Mouse (Mus musculus): ENCODE measurements around the gene Fry. TPM values are rescaled to one million over a fixed set of nuclear protein-coding genes. Genes with fewer than 3 reads are reported as not detected.

Fry gene
- polyA plus RNA-seq, 1 experiment, result 10.1 TPM

DNA sequence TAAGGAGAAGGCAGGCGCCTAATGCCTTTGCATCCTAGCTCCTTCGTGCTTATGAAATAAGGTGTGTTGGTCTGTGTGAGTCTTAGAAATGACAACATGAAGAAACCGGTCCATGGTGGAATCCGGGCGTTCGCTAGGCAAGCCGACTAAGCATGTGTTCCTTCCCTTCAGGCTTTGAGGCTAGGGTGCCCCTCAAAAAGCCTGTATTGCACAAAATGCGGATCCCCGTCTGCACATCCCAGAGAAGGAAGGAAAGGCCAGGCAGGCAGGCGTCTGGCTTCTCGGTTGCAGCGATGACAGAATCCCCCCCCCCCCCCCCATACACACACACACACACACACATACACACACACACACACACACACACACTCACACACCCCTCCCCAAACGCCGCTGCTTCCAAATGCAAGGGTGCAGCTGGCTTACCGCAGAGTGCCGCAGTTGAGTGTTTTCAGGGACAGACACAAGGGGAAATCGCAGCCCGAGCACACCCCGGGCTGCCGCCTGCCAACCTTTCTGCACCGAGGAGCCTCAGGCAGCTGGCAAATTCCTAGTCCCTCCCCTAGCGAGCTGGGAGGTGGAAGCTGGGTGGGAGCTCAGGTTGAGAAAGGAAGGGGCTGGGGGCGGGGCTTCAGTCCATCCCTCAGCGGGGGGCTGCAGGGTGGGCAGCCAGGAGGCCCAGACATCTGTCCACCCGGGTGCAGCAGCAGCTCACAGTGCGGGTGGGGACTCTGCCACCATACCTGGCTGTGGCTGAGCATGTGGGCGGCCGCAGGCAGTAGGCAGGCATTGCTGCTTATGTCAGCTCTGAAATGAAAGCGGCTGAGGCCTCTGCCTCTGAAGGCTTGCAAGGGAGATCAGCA, 141.0 kb downstream of the Fry start:
- peaks cover 12% of the 10 kb centered on the region for H3K4me1 ChIP-seq (ENCODE audit: control insufficient read depth, insufficient read depth, low read length)
- TF ChIP-seq POLR2A (IDR thresholded peaks at IDR 0.05; ENCODE audit: borderline replicate concordance, low read depth, low read length), result no peak
- 0 out of 2 replicates have a peak, but pooled peaks have one; percentile 19 for TF ChIP-seq CTCF (IDR thresholded peaks at IDR 0.05; ENCODE audit: low read depth, low read length)
- H3K27ac ChIP-seq (ENCODE audit: insufficient read depth, low read depth, low read length), result no peak overlapping the region
- peak overlapping the region; percentile 71 for H3K4me3 ChIP-seq (ENCODE audit: insufficient read depth, low read length)

DNA sequence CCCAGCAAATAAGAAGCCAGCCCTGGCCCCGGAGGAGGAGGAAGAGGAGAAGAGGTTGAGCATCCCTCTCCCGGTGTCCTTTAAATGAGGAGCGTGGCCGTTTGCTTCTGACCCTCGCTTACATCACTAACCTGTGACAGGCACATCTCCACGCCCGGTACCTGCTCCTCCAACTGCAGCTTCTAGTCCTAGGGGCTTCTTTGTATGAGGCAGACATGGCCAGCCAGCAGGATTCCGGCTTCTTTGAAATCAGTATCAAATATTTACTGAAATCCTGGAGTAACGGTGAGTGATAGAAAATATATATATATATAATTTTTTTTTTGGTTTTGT, 141.6 kb downstream of the Fry start:
- Histone ChIP-seq H3K4me1 (ENCODE audit: control insufficient read depth, insufficient read depth, low read length) (peaks cover 12% of the 10 kb centered on the region), H3K4me3 (ENCODE audit: insufficient read depth, low read length) (no peak overlapping the region), H3K27ac (ENCODE audit: insufficient read depth, low read depth, low read length) (no peak overlapping the region)
- no peak for TF ChIP-seq CTCF (IDR thresholded peaks at IDR 0.05; ENCODE audit: low read depth, low read length)
- no peak for TF ChIP-seq POLR2A (IDR thresholded peaks at IDR 0.05; ENCODE audit: borderline replicate concordance, low read depth, low read length)

DNA sequence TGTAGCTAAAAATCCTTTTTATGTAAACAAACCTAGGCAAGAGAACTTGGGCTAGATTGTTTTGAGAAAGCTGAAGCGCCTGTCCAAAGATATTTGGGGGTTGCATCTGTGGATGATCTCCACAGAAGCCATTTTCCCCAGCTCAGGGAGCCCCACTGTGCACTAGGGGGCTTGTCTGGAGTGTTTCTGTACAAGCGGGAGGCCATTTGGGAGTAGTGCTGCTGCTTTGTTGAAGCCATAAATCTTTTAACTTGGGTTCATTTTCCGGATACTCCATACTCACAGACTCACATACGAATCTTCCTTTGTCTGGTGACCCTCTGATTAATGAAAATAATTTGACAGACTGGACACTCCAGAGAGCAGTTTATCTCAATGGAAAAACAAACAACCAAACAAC, 142.9 kb downstream of the Fry start:
- H3K4me1 ChIP-seq (ENCODE audit: control insufficient read depth, insufficient read depth, low read length), result peaks cover 12% of the 10 kb centered on the region
- TF ChIP-seq CTCF (IDR thresholded peaks at IDR 0.05; ENCODE audit: low read depth, low read length) (no peak), POLR2A (IDR thresholded peaks at IDR 0.05; ENCODE audit: borderline replicate concordance, low read depth, low read length) (no peak)
- no peak overlapping the region for H3K4me3 ChIP-seq (ENCODE audit: insufficient read depth, low read length)
- no peak overlapping the region for H3K27ac ChIP-seq (ENCODE audit: insufficient read depth, low read depth, low read length)

DNA sequence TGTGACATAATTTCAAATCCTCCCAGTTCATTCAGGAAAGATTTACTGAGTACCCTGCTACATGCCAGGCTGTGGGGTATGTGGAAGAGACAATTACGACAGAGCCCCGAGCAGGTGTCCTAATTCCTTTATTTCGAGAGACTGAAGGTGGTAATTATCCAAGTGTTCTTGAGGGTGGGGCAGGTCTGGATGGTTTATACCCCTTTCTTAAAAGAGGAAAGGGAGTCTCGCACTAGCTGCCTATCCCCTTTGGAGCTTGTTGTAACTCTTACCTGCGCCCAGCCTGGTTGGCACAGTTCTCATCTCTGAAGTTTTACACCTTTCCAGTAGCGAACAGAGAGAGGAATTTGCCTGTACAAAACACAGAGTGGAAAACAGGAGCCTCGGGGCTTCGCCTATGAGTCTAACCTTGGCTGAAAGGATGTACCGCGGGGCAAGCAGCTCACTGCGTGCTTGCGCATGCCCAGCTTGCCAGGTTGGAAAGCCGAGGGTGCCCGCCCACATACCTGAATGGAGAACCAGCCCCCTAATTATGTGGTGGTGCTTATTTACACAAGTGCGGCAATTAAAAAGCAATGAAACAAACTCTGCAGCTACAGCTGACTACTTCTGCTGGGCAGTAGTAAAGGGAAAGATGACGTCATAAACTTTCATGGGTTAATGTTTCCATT, 143.7 kb downstream of the Fry start:
- no peak overlapping the region for H3K27ac ChIP-seq (ENCODE audit: insufficient read depth, low read depth, low read length)
- TF ChIP-seq POLR2A (IDR thresholded peaks at IDR 0.05; ENCODE audit: borderline replicate concordance, low read depth, low read length) (no peak), CTCF (IDR thresholded peaks at IDR 0.05; ENCODE audit: low read depth, low read length) (no peak)
- H3K4me3 ChIP-seq (ENCODE audit: insufficient read depth, low read length), result no peak overlapping the region
- peaks cover 12% of the 10 kb centered on the region for H3K4me1 ChIP-seq (ENCODE audit: control insufficient read depth, insufficient read depth, low read length)

DNA sequence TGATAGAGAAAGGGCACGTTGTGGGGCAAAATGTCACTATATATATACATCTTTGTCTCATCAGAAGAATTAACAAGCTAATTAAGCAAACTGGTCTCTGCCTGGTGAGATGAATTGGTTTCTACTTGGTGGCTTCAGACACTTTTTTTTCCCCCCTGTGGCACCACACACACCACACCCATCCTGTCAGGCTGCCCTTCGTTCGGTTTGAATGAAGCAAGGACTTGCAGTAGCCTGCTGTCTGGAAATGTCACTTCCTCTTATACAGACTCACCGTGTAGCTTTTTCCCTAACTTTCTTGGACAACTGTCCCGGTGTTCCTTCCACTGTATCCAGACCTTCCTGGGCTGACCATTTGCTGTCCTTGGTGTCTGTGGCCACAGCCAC, 144.3 kb downstream of the Fry start:
- TF ChIP-seq CTCF (IDR thresholded peaks at IDR 0.05; ENCODE audit: low read depth, low read length) (no peak), POLR2A (IDR thresholded peaks at IDR 0.05; ENCODE audit: borderline replicate concordance, low read depth, low read length) (no peak)
- no peak overlapping the region for H3K27ac ChIP-seq (ENCODE audit: insufficient read depth, low read depth, low read length)
- no peak overlapping the region for H3K4me3 ChIP-seq (ENCODE audit: insufficient read depth, low read length)
- H3K4me1 ChIP-seq (ENCODE audit: control insufficient read depth, insufficient read depth, low read length), result peaks cover 12% of the 10 kb centered on the region

DNA sequence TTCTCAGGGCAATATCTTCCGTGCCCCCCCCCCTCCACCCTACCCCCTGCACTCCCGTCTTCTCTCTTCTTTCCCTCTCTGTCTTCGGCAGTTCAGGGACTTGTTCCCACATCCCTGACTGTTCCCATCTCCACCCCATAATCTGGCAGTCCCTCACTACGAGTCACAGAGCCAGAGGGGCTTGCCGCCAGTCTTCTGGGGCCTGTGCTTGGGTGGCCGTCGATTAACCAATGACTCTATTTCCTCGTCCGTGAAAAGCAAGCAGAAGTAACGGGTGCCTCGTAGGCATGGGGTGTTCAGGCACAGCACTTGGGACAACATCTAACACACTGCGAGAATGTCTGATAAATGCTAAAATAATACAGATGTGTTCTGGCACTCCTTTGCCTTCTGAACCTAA, 144.7 kb downstream of the Fry start:
- Histone ChIP-seq H3K27ac (ENCODE audit: insufficient read depth, low read depth, low read length) (no peak overlapping the region), H3K4me3 (ENCODE audit: insufficient read depth, low read length) (no peak overlapping the region), H3K4me1 (ENCODE audit: control insufficient read depth, insufficient read depth, low read length) (peaks cover 12% of the 10 kb centered on the region)
- TF ChIP-seq CTCF (IDR thresholded peaks at IDR 0.05; ENCODE audit: low read depth, low read length), result no peak
- no peak for TF ChIP-seq POLR2A (IDR thresholded peaks at IDR 0.05; ENCODE audit: borderline replicate concordance, low read depth, low read length)

DNA sequence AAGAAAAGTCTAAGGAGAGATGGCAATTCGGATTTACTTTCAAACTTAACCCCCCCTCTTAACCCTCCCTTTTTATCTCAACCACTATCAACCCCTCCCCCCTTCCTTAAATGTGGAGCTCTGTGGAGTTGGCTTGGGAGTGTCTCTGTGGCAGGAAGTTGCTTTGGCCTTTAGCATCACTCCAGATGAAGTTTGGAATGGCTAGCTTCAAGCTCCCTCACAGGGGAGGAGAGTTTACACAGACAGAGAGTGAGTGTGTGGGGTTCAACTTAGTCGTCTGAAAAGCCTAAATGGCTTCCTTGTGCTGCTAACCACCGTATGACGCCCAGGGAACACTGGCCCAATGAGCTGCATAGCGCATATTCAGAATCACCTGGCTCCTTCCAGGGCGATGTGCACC, 145.2 kb downstream of the Fry start:
- TF ChIP-seq POLR2A (IDR thresholded peaks at IDR 0.05; ENCODE audit: borderline replicate concordance, low read depth, low read length) (no peak), CTCF (IDR thresholded peaks at IDR 0.05; ENCODE audit: low read depth, low read length) (no peak)
- Histone ChIP-seq H3K4me1 (ENCODE audit: control insufficient read depth, insufficient read depth, low read length) (peaks cover 12% of the 10 kb centered on the region), H3K4me3 (ENCODE audit: insufficient read depth, low read length) (no peak overlapping the region), H3K27ac (ENCODE audit: insufficient read depth, low read depth, low read length) (no peak overlapping the region)

DNA sequence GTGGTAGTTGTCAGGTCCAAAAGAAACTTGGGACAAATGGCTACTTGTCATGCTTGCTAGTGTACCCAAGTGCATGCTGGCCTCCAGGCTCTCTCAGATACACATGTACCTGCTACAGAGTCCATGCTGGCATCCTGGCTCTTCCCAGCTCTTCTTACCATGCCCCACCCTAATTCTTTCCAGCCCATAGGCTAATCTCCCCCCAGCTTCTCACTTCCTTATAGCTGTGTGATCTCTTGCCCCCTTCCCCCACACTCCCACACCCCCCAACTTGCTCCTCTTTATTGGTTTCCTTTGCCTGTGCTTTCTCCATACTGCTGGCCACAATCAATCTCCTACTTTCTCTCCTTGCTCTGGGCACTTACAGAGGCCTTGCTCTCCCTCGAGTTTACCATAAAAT, 146.6 kb downstream of the Fry start:
- Histone ChIP-seq H3K4me1 (ENCODE audit: control insufficient read depth, insufficient read depth, low read length) (peaks cover 12% of the 10 kb centered on the region), H3K4me3 (ENCODE audit: insufficient read depth, low read length) (no peak overlapping the region), H3K27ac (ENCODE audit: insufficient read depth, low read depth, low read length) (no peak overlapping the region)
- TF ChIP-seq CTCF (IDR thresholded peaks at IDR 0.05; ENCODE audit: low read depth, low read length), result no peak
- TF ChIP-seq POLR2A (IDR thresholded peaks at IDR 0.05; ENCODE audit: borderline replicate concordance, low read depth, low read length), result no peak

DNA sequence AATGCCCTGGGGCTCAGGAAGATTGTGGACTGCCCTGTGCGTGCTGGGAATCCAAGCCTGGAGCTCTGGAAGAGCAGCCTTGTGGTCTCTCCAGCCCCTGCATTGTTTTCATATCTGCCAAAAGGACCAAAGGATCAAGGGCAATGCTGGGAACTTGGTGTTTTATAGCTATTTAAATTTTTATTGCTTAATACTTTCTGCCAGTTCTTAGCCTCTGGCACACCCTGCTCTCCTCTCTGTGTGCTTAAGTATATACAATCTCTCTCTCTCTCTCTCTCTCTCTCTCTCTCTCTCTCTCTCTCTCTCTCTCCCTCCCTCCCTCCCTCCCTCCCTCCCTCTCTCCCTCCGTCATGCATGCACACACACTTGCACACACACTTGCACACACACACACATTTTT, 147.5 kb downstream of the Fry start:
- H3K4me1 ChIP-seq (ENCODE audit: control insufficient read depth, insufficient read depth, low read length), result peaks cover 12% of the 10 kb centered on the region
- H3K27ac ChIP-seq (ENCODE audit: insufficient read depth, low read depth, low read length), result no peak overlapping the region
- TF ChIP-seq POLR2A (IDR thresholded peaks at IDR 0.05; ENCODE audit: borderline replicate concordance, low read depth, low read length), result no peak
- no peak for TF ChIP-seq CTCF (IDR thresholded peaks at IDR 0.05; ENCODE audit: low read depth, low read length)
- no peak overlapping the region for H3K4me3 ChIP-seq (ENCODE audit: insufficient read depth, low read length)

DNA sequence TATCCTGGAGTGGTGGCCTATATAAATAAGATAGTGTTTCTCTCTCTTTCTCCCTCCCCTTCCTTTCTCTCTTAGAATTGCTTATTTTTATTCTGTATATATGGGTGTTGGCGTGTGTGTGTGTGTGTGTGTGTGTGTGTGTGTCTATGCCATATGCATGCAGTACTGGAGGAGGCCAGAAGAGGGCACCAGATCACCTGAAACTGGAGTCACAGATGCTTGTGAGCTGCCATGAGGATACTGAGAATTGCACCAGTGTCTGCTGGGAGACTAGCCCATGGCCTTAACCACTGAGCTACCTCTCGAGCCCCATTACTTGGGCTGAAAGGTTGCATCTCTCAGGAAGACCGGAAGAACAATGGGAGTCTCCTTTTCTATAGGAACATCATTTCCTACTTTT, 149.8 kb downstream of the Fry start:
- TF ChIP-seq POLR2A (IDR thresholded peaks at IDR 0.05; ENCODE audit: borderline replicate concordance, low read depth, low read length), result no peak
- TF ChIP-seq CTCF (IDR thresholded peaks at IDR 0.05; ENCODE audit: low read depth, low read length), result no peak
- H3K4me1 ChIP-seq (ENCODE audit: control insufficient read depth, insufficient read depth, low read length), result no peaks in the 10 kb centered on the region; the same call in 1 of the 2 replicates
- H3K4me3 ChIP-seq (ENCODE audit: insufficient read depth, low read length), result no peak overlapping the region
- no peak overlapping the region for H3K27ac ChIP-seq (ENCODE audit: insufficient read depth, low read depth, low read length)

All from bone marrow macrophage, adult 2 months (primary cell).